Mouse (Mus musculus) limb, embryonic 11.5 days (tissue): ENCODE data around the gene Dlx3. TPM values are rescaled to one million over a fixed set of nuclear protein-coding genes. Genes with fewer than 3 reads are reported as not detected.

Experiments
- ATAC-seq: fragments of 200-750 bp; cut with Nextera tagmentation; 2 replicates; pipeline ENCODE4 v1.8.0; 2017; ENCODE audit warnings: low read depth; ENCODE audit not compliant: insufficient number of reproducible peaks, low FRiP score, low TSS enrichment
- DNase-seq: peaks from one replicate; pipeline ENCODE4 v3.0.0-alpha.2; 2015; ENCODE audit warnings: low spot score
- H3K27ac ChIP-seq: fragments of 300-500 bp; sonication (generic); replicated peaks from 2 replicates; pipeline ENCODE4 v1.5.1; 2014; ENCODE audit warnings: low read depth, mild to moderate bottlenecking, low read length
- H3K27me3 ChIP-seq: fragments of 300-500 bp; sonication (generic); 2 replicates; pipeline ENCODE4 v1.6.1; 2014; ENCODE audit warnings: mild to moderate bottlenecking, low read length, mixed read lengths; ENCODE audit not compliant: control insufficient read depth, insufficient read depth
- H3K36me3 ChIP-seq: fragments of 300-500 bp; sonication (generic); 2 replicates; pipeline ENCODE4 v1.6.1; 2014; ENCODE audit warnings: mild to moderate bottlenecking, low read length, moderate library complexity, mixed read lengths; ENCODE audit not compliant: control insufficient read depth, insufficient read depth
- H3K4me1 ChIP-seq: fragments of 300-500 bp; sonication (generic); 2 replicates; pipeline ENCODE4 v1.6.1; 2014; ENCODE audit warnings: low read length, mixed read lengths; ENCODE audit not compliant: control insufficient read depth, insufficient read depth
- H3K4me2 ChIP-seq: fragments of 300-500 bp; sonication (generic); 2 replicates; pipeline ENCODE4 v1.6.1; 2014; ENCODE audit warnings: low read depth, mild to moderate bottlenecking, moderate library complexity; ENCODE audit not compliant: severe bottlenecking
- H3K4me3 ChIP-seq: fragments of 300-500 bp; sonication (generic); 2 replicates; pipeline ENCODE4 v1.5.1; 2014; ENCODE audit warnings: low read depth, low read length
- H3K9ac ChIP-seq: fragments of 300-500 bp; sonication (generic); 2 replicates; pipeline ENCODE4 v1.6.1; 2014; ENCODE audit warnings: mild to moderate bottlenecking, low read length
- H3K9me3 ChIP-seq: fragments of 300-500 bp; sonication (generic); 2 replicates; pipeline ENCODE4 v1.6.1; 2016; ENCODE audit warnings: low read length; ENCODE audit not compliant: control insufficient read depth
- WGBS: fragments of 180-500 bp; shearing (Covaris S2); extraction: QIAGEN DNeasy Blood & Tissue Kit; methylation state at CpG from one replicate; pipeline ENCODE4 v1.1.7; 2014; 5-methylcytosine and 5-hydroxymethylcytosine counted together
- polyA plus RNA-seq: library from polyadenylated mRNA; unstranded; fragments of >200 nt; fragmentation: Nextera tagmentation; extraction: Ambion mirVana; gene quantifications from 2 replicates; pipeline ENCODE4 v1.2.1, GENCODE M21; 2014

Gene Dlx3
- polyA plus RNA-seq, 1 experiment from 2014 or later: 5.4 TPM

DNA sequence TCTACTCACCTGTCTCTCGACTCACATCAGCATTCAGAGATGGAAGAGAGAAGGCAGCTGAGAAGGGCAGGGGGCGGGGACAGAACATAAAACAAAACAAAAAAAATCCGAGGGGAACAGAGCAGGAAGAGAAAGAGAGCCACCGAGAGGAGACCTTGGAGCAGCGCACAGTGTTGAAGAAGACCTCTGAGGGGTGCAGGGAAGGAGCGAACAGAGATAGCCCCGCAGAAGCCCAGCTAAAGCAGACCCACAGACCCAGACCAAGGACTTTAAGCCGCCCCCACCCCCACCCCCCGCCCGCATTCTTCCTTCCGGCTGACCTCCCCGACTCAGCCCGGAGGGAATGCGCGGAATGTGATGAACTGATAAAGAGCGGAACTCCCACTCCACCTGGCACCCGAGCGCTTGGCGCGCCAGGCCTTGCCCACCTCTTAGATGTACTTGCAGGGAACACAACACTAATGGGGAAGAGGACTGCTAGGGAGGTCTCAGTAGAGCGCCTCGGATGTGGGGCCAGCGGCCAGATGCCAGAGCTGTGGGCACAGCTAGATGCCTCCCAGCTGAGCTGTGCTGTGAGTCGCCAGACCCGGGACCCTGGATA, 14.5 kb upstream of the Dlx3 start:
- no peak overlapping the region for H3K27ac ChIP-seq
- ATAC-seq (no peak), DNase-seq (no peak)
- peak overlapping the region; percentile 32; the same call in 1 of the 2 replicates for H3K4me2 ChIP-seq
- H3K36me3 ChIP-seq: no peaks in the 10 kb centered on the region
- H3K4me1 ChIP-seq: no peaks in the 10 kb centered on the region
- WGBS: 5% methylated on average over 24 of the region's 25 CpGs
- no peaks in the 10 kb centered on the region; the same call in 1 of the 2 replicates for H3K9me3 ChIP-seq
- H3K27me3 ChIP-seq: peaks cover 6% of the 10 kb centered on the region; the same call in 1 of the 2 replicates
- H3K9ac ChIP-seq: no peak overlapping the region
- H3K4me3 ChIP-seq: no peak overlapping the region

DNA sequence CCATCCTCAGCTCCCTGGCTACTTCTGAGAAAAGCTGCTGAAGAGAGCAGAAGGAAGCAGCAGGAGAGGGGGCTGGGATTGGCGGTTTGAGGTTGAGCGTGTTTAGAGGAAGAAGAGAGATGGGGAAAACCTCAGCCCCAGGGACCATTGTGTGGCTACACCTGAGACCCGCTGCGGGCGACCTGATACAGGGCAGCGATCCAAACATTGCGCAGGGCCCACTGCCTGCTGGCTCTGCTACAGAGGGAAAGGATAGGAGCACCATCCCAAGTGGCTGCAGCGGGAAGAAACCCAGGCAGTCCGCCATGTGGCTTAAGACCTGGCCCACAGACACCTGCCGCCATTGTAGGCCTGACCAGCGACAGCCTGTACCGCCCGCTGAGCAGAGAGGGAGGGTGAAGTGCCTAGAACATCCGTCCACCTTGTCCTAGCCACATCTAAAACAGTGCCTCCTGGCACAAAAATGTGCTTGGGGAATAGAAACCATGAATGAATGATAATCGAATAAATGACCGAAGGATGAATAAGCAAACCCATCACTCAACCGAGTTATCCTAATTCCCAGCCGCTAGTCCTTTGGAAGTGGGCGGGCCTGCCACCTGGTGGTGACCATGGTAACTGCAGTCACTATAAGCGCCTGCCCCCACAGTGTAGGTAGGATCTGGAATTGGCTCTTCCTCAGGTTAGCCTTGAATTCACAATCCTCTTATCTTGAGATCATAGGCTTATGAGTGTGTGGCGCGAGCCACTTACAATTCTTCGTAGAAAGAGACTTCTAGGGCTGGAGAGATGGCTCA, 13.3 kb upstream of the Dlx3 start:
- peak; percentile 57; the same call in 1 of the 2 replicates for ATAC-seq
- Histone ChIP-seq H3K4me2 (no peak overlapping the region), H3K9me3 (no peaks in the 10 kb centered on the region; the same call in 1 of the 2 replicates), H3K27ac (no peak overlapping the region), H3K27me3 (peaks cover 6% of the 10 kb centered on the region; the same call in 1 of the 2 replicates), H3K4me3 (no peak overlapping the region), H3K36me3 (no peaks in the 10 kb centered on the region), H3K9ac (no peak overlapping the region), H3K4me1 (no peaks in the 10 kb centered on the region)
- peak; percentile 89 for DNase-seq
- WGBS: 36% methylated on average over 23 of the region's 23 CpGs

DNA sequence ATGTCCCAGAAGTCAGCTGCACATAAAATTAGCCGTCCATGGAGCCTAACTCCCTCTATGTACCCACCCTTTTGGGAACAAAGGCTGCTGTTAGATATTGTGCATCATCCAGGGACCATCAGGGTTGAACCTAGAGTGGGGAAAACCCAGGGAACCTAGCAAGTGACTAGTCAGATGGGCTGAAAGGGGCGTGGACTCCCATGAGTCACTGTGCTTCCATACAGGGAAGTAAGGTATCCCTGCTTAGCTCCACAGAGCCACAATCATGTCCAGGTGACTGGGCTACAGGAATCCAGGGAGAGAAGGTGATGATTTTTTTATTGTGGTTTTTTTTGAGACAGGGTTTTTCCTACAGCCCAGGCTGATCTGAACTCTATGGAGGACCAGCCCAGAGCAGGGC, 10.9 kb upstream of the Dlx3 start:
- no peak overlapping the region for H3K9ac ChIP-seq
- peaks cover 6% of the 10 kb centered on the region; the same call in 1 of the 2 replicates for H3K27me3 ChIP-seq
- DNase-seq (no peak), ATAC-seq (no peak)
- no peaks in the 10 kb centered on the region for H3K36me3 ChIP-seq
- H3K27ac ChIP-seq: no peak overlapping the region
- no peak overlapping the region for H3K4me3 ChIP-seq
- WGBS: 83% methylated on average over 2 of the region's 2 CpGs
- H3K4me2 ChIP-seq: no peak overlapping the region
- H3K9me3 ChIP-seq: no peaks in the 10 kb centered on the region
- no peaks in the 10 kb centered on the region for H3K4me1 ChIP-seq

DNA sequence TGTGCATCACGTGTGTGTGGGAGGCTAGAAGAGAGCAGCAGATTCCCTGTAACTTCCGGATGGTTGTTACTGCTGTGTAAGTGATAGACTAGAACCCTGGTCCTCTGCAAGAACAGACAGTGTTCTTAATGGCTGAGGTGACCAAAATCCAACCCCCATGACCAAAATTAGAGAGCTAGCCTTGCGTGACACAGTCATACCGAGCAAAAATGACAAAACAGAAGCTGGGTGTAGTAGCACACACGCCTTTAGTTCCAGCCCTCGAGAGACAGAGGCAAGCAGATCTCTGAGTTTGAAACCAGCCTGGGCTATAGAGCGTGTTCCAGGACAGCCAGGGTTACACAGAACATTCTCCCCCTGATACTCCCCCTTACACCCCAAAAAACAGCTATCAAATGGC, 9.8 kb upstream of the Dlx3 start:
- H3K9me3 ChIP-seq: no peaks in the 10 kb centered on the region
- H3K36me3 ChIP-seq: no peaks in the 10 kb centered on the region
- H3K27ac ChIP-seq: no peak overlapping the region
- peaks cover 6% of the 10 kb centered on the region; the same call in 1 of the 2 replicates for H3K27me3 ChIP-seq
- 91% methylated on average over 7 of the region's 7 CpGs for WGBS
- H3K4me3 ChIP-seq: no peak overlapping the region
- DNase-seq (no peak), ATAC-seq (no peak)
- H3K9ac ChIP-seq: no peak overlapping the region
- H3K4me2 ChIP-seq: no peak overlapping the region
- no peaks in the 10 kb centered on the region for H3K4me1 ChIP-seq

DNA sequence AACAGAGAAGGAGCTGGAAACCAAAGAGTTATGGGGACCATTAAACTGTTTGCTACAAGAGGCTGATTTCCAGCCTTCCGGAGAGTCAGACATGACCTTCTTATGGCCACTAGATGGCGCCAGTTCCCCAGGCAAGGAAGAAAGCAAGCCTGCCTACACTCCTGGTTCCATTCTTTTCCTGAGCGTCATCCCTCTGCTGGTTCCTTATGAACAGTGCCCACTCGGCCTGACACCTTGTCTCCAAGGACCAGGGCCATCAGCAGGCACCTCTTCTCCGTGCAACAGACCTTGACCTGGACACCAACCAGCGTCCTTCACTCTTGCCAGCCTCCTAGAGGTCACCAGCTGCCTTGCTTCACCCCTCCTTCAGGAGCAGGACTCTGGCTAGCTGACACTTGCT, 2.9 kb upstream of the Dlx3 start:
- Histone ChIP-seq H3K4me1 (peaks cover 16% of the 10 kb centered on the region), H3K27me3 (peaks cover 38% of the 10 kb centered on the region), H3K4me3 (no peak overlapping the region), H3K9ac (no peak overlapping the region), H3K36me3 (no peaks in the 10 kb centered on the region), H3K27ac (no peak overlapping the region), H3K9me3 (no peaks in the 10 kb centered on the region), H3K4me2 (no peak overlapping the region)
- ATAC-seq: no peak
- WGBS: 3% methylated on average over 6 of the region's 6 CpGs
- peak; percentile 82 for DNase-seq

DNA sequence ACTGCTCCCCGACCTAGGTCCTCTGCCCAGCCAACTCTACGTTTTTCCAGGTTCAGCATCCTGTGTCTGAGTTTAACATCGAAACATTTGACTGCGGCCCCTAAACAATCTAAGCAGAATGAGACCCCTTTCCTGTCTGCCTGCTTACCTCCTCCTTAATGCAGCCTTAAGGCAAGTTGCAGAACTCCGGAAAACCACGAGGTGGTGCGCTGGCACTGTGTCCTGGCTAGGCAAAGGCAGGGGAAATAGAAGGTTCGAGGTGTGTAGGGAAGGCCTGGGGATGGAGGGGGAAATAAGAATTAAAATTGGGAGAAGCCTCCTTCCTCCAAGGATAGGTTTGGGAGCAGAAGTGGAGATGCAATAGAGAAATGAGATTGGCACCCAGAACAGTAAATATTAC, 1.4 kb upstream of the Dlx3 start:
- Histone ChIP-seq H3K4me1 (peaks cover 16% of the 10 kb centered on the region), H3K9ac (no peak overlapping the region), H3K27me3 (peaks cover 53% of the 10 kb centered on the region), H3K36me3 (no peaks in the 10 kb centered on the region), H3K4me2 (no peak overlapping the region), H3K9me3 (no peaks in the 10 kb centered on the region), H3K27ac (no peak overlapping the region), H3K4me3 (no peak overlapping the region)
- ATAC-seq: no peak
- WGBS: 5% methylated on average over 8 of the region's 8 CpGs
- DNase-seq: peak; percentile 87

DNA sequence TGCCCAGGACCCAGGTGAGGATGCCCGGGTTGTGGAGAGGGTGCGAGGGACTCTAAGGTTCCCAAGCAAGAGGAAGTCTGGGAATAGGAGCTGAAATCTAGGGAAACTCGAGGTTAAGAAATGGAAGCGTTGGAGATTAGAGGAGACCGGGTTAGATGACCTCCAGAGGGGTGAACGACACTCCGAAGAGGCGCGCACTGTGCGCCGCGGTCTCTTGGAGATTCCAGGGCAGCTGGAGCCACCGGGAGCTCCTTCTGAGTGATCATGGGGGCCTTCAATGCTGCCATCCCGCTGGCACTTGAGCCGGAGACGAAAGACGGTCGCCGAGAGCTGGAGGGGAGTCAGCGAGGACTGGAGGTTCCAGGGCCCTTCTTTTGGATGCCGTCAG, 708 bp downstream of the Dlx3 start:
- Histone ChIP-seq H3K9ac (peak overlapping the region; percentile 22), H3K36me3 (no peaks in the 10 kb centered on the region), H3K4me1 (peaks cover 22% of the 10 kb centered on the region), H3K27me3 (peaks cover 69% of the 10 kb centered on the region), H3K4me3 (peak overlapping the region; percentile 42), H3K4me2 (peak overlapping the region; percentile 81), H3K27ac (no peak overlapping the region), H3K9me3 (no peaks in the 10 kb centered on the region)
- ATAC-seq (no peak), DNase-seq (peak; percentile 57)
- WGBS: 1% methylated on average over 21 of the region's 21 CpGs

DNA sequence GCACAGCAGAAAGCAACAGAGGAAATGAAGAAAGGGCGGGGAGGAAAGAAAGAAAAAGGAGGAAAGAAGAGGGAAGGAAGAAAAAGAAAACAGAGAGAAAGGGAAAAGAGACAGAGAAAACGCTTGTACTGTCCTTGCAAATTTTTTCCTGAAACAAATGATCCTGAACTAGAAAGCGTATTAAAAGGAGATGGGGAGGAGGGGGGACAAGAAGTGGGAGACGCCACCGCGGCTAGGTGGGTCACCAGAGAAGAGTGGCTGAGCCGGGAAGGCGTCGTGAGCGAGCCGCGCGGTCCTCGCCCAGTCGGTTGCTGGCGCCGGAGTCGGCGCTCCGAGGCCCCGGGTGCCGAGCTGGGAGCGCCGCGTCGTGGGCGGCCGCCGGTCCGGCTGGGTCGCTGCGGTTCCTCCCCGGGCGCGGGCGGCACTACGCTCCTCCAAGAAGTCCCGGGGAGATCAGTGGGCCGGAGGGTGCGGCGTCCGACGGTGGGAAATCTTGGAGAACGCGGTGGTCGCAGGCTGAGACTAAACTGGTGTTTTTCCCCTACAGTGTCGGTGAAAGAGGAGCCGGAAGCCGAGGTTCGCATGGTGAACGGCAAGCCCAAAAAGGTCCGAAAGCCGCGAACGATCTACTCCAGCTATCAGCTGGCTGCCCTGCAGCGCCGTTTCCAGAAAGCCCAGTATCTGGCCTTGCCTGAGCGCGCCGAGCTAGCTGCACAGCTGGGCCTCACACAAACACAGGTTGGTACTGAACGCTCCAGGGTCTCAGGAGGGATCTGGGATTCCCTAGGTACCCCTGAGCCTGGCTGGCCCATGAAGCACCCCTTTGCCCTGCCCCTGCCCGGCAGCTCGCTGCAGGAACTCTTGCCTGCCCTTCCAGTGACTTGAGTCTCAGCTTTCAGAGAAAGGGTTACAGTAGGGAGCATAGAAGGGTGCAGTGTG, 1.5 kb downstream of the Dlx3 start:
- Histone ChIP-seq H3K4me3 (peak overlapping the region; percentile 42), H3K36me3 (no peaks in the 10 kb centered on the region), H3K4me2 (peak overlapping the region; percentile 48), H3K9me3 (no peaks in the 10 kb centered on the region), H3K27me3 (peaks cover 70% of the 10 kb centered on the region), H3K27ac (no peak overlapping the region), H3K9ac (peak overlapping the region; percentile 22; the same call in 1 of the 2 replicates), H3K4me1 (peaks cover 25% of the 10 kb centered on the region)
- WGBS: under 1% methylated on average over 63 of the region's 63 CpGs
- DNase-seq (peak; percentile 58), ATAC-seq (no peak)
